Mouse (Mus musculus) embryonic facial prominence, embryonic 10.5 days (tissue): Measurements from ENCODE around the gene Fam129b. TPM values are rescaled to one million over a fixed set of nuclear protein-coding genes. Genes with fewer than 3 reads are reported as not detected.
"Not testable (repeated sequence)": the region's sequence is repeated elsewhere in the genome, so short reads cannot be mapped to it uniquely, and the experiment has no call there.

Experiments used
- DNase-seq: peaks from one replicate; pipeline ENCODE4 v3.0.0-alpha.2; 2017; ENCODE audit warnings: low spot score
- H3K27ac ChIP-seq: fragments of 300-500 bp; sonication (generic); replicated peaks from 2 replicates; pipeline ENCODE4 v1.5.1; 2016; ENCODE audit warnings: mild to moderate bottlenecking
- H3K27me3 ChIP-seq: fragments of 300-500 bp; sonication (generic); replicated peaks from 2 replicates; pipeline ENCODE4 v1.6.1; 2016; ENCODE audit warnings: low read depth, mild to moderate bottlenecking; ENCODE audit not compliant: poor library complexity, severe bottlenecking
- H3K36me3 ChIP-seq: fragments of 300-500 bp; sonication (generic); replicated peaks from 2 replicates; pipeline ENCODE4 v1.6.1; 2016; ENCODE audit warnings: mild to moderate bottlenecking, moderate library complexity
- H3K4me1 ChIP-seq: fragments of 300-500 bp; sonication (generic); 2 replicates; pipeline ENCODE4 v1.6.1; 2016
- H3K4me3 ChIP-seq: fragments of 300-500 bp; sonication (generic); 2 replicates; pipeline ENCODE4 v1.5.1; 2016; ENCODE audit warnings: mild to moderate bottlenecking, moderate library complexity
- H3K9me3 ChIP-seq: fragments of 300-500 bp; sonication (generic); 2 replicates; pipeline ENCODE4 v1.6.1; 2016; ENCODE audit warnings: mild to moderate bottlenecking
- WGBS: fragments of 180-500 bp; shearing (Covaris S2); methylation state at CpG from one replicate; pipeline ENCODE4 v1.1.7; 2016; 5-methylcytosine and 5-hydroxymethylcytosine counted together
- polyA plus RNA-seq: library from polyadenylated mRNA; unstranded; fragments of >200 nt; fragmentation: Nextera tagmentation; extraction: Ambion mirVana; gene quantifications from 2 replicates; pipeline ENCODE4 v1.2.1, GENCODE M21; 2016

The Fam129b gene
- polyA plus RNA-seq, 1 experiment from 2014 or later = 46.4 TPM

- Histone ChIP-seq H3K36me3 (no peaks in the 10 kb centered on the region), H3K4me3 (peak overlapping the region; percentile 89), H3K4me1 (peaks cover 29% of the 10 kb centered on the region), H3K27ac (peak overlapping the region; percentile 85), H3K9me3 (no peaks in the 10 kb centered on the region), H3K27me3 (peaks cover 37% of the 10 kb centered on the region)
- WGBS = 50% methylated on average over 6 of the region's 6 CpGs
- no peak for DNase-seq
Observed at GRCm38 (mm10) chr2:32847468-32847821, 28.5 kb upstream of the Fam129b start.

- H3K4me3 ChIP-seq = peak overlapping the region; percentile 30; the same call in 1 of the 2 replicates
- no peaks in the 10 kb centered on the region for H3K9me3 ChIP-seq
- WGBS = 3% methylated on average over 20 of the region's 20 CpGs
- DNase-seq = peak; percentile 69
- H3K27me3 ChIP-seq = peaks cover 26% of the 10 kb centered on the region
- H3K27ac ChIP-seq = no peak overlapping the region
- no peaks in the 10 kb centered on the region for H3K36me3 ChIP-seq
- peaks cover 25% of the 10 kb centered on the region for H3K4me1 ChIP-seq
Observed at GRCm38 (mm10) chr2:32852156-32852555, 23.8 kb upstream of the Fam129b start.

DNA sequence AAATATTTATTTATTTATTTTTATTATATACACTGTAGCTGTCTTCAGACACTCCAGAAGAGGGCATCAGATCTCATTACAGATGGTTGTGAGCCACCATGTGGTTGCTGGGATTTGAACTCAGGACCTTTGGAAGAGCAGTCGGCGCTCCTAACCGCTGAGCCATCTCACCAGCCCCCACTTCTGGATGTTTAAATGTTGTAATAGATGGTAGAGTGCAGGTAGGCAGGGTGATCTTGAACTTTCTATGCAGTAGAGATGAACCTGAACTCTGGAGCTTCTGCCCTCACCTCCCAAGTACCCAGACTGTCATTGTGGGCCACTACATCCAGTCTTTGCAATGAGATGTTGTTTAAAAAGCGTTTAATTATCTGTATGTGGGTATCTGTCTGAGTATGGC, 22.2 kb upstream of the Fam129b start:
- not testable (repeated sequence) for H3K9me3 ChIP-seq, DNase-seq, H3K27ac ChIP-seq, H3K4me3 ChIP-seq, H3K36me3 ChIP-seq
- Histone ChIP-seq H3K4me1 (peaks cover 24% of the 10 kb centered on the region), H3K27me3 (peaks cover 26% of the 10 kb centered on the region)
- 72% methylated on average over 4 of the region's 4 CpGs for WGBS

DNA sequence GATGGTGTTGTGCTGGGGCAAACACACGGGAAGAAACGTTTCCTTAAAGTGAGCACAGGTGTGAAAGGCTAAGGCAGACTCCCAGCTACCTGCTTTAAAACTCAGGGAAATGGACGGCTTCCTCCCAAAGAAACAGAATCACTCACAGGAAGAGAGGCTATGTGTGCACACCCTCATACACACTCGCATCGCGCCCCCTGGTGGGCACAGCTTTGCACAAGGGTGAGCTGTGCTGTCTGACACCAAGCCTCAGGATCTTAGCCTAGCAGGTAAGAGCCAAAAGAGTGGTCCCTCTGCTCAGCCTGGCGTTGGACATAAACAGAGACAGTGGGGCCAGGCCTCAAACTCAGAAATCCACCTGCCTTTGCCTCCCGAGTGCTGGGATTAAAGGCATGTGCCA, 21.7 kb upstream of the Fam129b start:
- H3K27ac ChIP-seq = no peak overlapping the region
- peaks cover 26% of the 10 kb centered on the region for H3K27me3 ChIP-seq
- no peak overlapping the region for H3K4me3 ChIP-seq
- WGBS = 6% methylated on average over 8 of the region's 8 CpGs
- H3K4me1 ChIP-seq = peaks cover 28% of the 10 kb centered on the region
- no peaks in the 10 kb centered on the region for H3K36me3 ChIP-seq
- DNase-seq = peak; percentile 92
- H3K9me3 ChIP-seq = no peaks in the 10 kb centered on the region

DNA sequence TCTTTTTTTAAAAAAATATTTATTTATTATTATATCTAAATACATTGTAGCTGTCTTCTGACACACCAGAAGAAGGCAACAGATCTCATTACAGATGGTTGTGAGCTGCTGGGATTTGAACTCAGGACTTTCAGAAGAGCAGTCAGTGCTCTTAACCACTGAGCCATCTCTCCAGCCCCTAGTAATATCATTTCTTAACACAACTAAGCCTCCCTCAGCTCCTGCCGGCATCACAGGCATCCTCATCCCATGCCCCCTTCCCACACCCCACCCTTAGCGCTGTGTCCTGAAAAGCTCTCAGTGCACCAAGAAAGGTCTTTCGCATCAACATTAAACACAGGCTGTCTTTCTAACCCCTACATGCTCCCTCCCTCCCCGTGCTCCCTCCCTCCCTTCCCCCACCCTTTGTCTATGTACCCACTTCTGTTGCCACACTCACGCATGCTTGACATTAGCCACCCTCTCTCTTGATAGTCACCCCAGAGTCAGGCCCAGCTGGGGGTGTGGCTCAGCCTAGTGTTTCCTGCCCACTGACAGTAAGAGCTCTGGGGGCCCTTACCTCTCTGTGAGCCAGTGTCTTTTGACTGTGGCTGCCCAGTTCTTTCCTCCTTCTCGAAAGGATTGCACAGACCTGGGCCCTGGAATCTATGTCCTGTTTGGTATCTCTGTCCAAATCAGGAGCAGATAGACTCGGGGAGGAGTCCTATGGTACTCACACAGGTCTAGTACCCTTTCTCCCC, 20.7 kb upstream of the Fam129b start:
- peaks cover 26% of the 10 kb centered on the region for H3K27me3 ChIP-seq
- no peak for DNase-seq
- no peaks in the 10 kb centered on the region for H3K9me3 ChIP-seq
- H3K36me3 ChIP-seq = no peaks in the 10 kb centered on the region
- H3K27ac ChIP-seq = no peak overlapping the region
- peaks cover 28% of the 10 kb centered on the region for H3K4me1 ChIP-seq
- 74% methylated on average over 7 of the region's 7 CpGs for WGBS
- H3K4me3 ChIP-seq = no peak overlapping the region

DNA sequence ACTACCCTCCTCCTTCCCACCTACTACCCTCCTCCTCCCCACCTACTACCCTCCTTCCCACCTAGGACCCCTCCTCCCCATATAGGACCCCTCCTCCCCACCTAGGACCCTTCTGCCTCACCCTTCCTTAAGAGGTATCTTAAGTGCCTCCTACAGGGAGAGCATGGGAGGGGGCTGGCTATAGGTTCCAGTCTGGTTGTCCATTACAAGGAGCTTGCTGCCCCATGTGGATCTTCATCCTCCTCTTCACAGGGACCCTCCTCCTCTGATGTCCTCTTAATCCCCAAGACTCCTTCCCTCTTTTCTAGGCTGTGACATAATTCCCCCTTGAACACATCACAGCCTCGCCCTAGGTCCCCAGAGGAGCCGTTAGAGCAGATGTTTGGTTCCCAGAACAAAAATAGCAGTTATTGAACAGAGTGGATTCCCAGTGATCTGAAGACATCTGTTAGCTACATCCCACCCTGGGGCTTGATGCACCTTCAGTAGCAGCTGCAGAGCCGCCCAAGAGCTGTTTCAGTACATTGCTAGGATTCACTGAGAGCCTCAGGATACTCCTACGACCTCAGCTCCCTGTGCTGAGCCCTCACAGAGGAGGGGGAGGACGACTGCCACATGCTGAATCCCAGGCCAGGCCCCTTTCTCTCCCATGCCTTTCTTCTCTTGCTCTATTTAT, 20.0 kb upstream of the Fam129b start:
- Histone ChIP-seq H3K27ac (0 out of 2 replicates have a peak overlapping the region, but pooled peaks have one; percentile 36), H3K4me3 (no peak overlapping the region), H3K36me3 (no peaks in the 10 kb centered on the region), H3K9me3 (no peaks in the 10 kb centered on the region), H3K27me3 (peaks cover 24% of the 10 kb centered on the region), H3K4me1 (peaks cover 22% of the 10 kb centered on the region)
- no peak for DNase-seq
- 55% methylated on average over 5 of the region's 5 CpGs for WGBS

GRCm38 (mm10) chr2:32857584-32857983, 18.3 kb upstream of the Fam129b start:
- H3K27ac ChIP-seq = no peak overlapping the region
- peaks cover 8% of the 10 kb centered on the region for H3K27me3 ChIP-seq
- no peaks in the 10 kb centered on the region for H3K9me3 ChIP-seq
- H3K36me3 ChIP-seq = no peaks in the 10 kb centered on the region
- peaks cover 12% of the 10 kb centered on the region for H3K4me1 ChIP-seq
- no peak overlapping the region for H3K4me3 ChIP-seq
- DNase-seq = peak; percentile 90
- 1% methylated on average over 7 of the region's 7 CpGs for WGBS

DNA sequence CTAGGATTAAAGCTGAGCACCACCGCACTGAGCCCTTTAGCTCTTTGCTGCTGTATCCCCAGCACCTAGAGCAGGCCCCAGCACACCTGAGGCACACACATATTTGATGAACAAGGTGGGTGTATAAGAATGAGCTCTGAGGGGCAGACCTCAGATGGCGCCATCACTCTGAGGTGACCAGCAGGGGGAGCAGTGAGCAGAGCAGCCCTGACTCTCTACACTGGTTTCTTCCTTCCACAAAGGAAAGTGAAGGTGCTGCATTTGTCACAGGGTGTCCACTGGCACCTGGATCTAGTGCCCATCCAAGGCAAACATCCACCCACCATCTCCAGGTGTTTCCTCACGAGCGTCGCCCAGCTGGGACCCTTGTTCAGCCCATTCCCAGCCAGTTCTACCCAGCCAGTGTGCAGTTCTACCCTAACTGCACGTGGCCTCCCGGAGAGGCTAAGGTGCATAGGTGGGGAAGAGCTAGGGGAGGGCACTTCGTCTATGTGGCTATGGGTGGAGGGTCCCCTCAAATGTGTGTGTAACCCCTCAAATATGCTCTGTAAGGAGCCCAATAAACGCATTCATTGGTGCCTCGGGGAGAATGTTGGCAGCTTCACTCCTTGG, 16.8 kb upstream of the Fam129b start:
- H3K9me3 ChIP-seq = no peaks in the 10 kb centered on the region
- H3K36me3 ChIP-seq = no peaks in the 10 kb centered on the region
- DNase-seq = peak; percentile 78
- peaks cover 11% of the 10 kb centered on the region for H3K4me1 ChIP-seq
- H3K27me3 ChIP-seq = no peaks in the 10 kb centered on the region
- H3K27ac ChIP-seq = no peak overlapping the region
- no peak overlapping the region for H3K4me3 ChIP-seq
- 43% methylated on average over 10 of the region's 10 CpGs for WGBS

GRCm38 (mm10) chr2:32859622-32860012, 16.3 kb upstream of the Fam129b start:
- no peak overlapping the region for H3K4me3 ChIP-seq
- no peak for DNase-seq
- H3K9me3 ChIP-seq = no peaks in the 10 kb centered on the region
- WGBS = 81% methylated on average over 5 of the region's 5 CpGs
- H3K4me1 ChIP-seq = peaks cover 11% of the 10 kb centered on the region
- H3K36me3 ChIP-seq = no peaks in the 10 kb centered on the region
- H3K27me3 ChIP-seq = no peaks in the 10 kb centered on the region
- no peak overlapping the region for H3K27ac ChIP-seq

DNA sequence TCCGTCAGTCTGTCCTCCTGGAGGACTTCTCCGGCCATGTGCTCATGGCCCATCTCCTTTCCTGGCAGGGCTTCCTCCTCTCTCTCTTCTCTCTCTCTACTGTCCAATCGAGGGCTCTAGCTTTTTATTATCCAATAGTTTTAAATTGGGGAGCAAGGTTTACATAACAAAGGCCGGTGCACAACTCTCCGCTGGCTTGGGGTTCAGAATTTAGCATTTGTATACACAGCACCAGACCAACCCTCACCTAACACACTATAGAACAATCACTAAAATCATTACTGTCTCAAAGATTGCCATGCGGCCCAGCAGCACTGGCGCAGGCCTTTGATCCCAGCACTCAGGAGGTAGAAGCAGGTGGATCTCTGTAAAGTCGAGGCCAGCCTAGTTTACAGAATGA, 15.1 kb upstream of the Fam129b start:
- WGBS = 85% methylated on average over 8 of the region's 8 CpGs
- Histone ChIP-seq H3K9me3 (no peaks in the 10 kb centered on the region), H3K27me3 (no peaks in the 10 kb centered on the region), H3K4me1 (peaks cover 14% of the 10 kb centered on the region), H3K4me3 (no peak overlapping the region), H3K36me3 (no peaks in the 10 kb centered on the region), H3K27ac (no peak overlapping the region)
- DNase-seq = no peak

GRCm38 (mm10) chr2:32863317-32863716, 12.6 kb upstream of the Fam129b start:
- Histone ChIP-seq H3K4me3 (no peak overlapping the region), H3K27ac (no peak overlapping the region), H3K36me3 (no peaks in the 10 kb centered on the region), H3K9me3 (no peaks in the 10 kb centered on the region), H3K4me1 (0 out of 2 replicates have a peak, but pooled peaks cover 6% of the 10 kb centered on the region), H3K27me3 (no peaks in the 10 kb centered on the region)
- 95% methylated on average over 3 of the region's 3 CpGs for WGBS
- DNase-seq = no peak

DNA sequence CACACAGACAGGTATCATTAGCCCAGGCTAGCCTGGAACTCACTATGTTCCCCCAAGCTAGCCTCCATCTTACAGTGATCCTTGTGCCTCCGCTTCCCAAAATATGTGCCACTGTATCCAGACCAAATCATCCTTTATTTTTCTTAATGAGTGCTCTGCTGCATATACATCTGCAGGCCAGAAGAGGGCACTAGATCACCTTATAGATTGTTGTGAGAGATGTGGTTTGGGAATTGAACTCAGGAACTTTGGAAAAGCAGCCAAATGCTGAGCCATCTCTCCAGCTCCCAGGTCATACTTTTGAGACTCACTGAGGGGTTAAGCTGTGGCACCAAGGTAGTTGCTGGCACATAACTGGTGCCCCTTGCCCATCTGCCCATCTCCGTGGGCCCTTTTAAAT, 11.2 kb upstream of the Fam129b start:
- Histone ChIP-seq H3K27ac (no peak overlapping the region), H3K36me3 (no peaks in the 10 kb centered on the region)
- WGBS = 68% methylated on average over 2 of the region's 2 CpGs

GRCm38 (mm10) chr2:32867354-32867753, 8.6 kb upstream of the Fam129b start:
- DNase-seq = no peak
- 81% methylated on average over 4 of the region's 4 CpGs for WGBS
- peak overlapping the region; percentile 12; the same call in 1 of the 2 replicates for H3K27ac ChIP-seq
- H3K36me3 ChIP-seq = no peaks in the 10 kb centered on the region
- H3K9me3 ChIP-seq = no peaks in the 10 kb centered on the region
- H3K27me3 ChIP-seq = no peaks in the 10 kb centered on the region
- no peak overlapping the region for H3K4me3 ChIP-seq
- H3K4me1 ChIP-seq = peaks cover 16% of the 10 kb centered on the region; the same call in 1 of the 2 replicates

More for the DNA sequence above, 11.2 kb upstream of the Fam129b start:
- Histone ChIP-seq H3K4me3 (no peak overlapping the region), H3K4me1 (peaks cover 9% of the 10 kb centered on the region; the same call in 1 of the 2 replicates), H3K27me3 (no peaks in the 10 kb centered on the region), H3K9me3 (no peaks in the 10 kb centered on the region)
- no peak for DNase-seq
